Mouse (Mus musculus): ENCODE results near the gene Endou.

Gene Endou

GRCm38 (mm10) chr15:97731111-97731510 is at the start of gene Endou:
Gene Endou, minus strand, starts transcription at chr15:97731339.
- DNase-seq = no peak

DNA sequence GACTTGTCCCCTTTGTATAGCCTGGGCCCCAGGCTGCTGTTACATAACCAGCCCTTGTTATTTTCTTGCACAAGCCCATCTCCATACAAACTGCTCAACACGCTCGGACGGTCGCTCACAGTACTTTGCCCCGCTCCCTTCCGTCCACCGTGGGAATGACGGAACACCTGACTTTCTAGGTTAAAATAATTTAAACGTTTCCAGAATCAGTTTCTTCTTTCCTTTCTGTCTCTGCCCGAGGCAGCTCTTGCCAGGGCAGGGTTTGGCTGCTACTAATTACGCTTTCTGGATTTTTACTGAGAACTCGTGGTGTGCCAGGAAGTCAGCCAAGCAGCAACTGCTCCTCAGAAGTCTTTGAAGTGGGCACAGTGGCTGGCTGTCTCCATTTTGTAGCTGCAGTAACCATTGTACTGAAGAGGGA is 49.5 kb upstream of the Endou start:
- no peak for DNase-seq

GRCm38 (mm10) chr15:97779576-97779975 is 48.4 kb upstream of the Endou start:
- no peak for DNase-seq

DNA sequence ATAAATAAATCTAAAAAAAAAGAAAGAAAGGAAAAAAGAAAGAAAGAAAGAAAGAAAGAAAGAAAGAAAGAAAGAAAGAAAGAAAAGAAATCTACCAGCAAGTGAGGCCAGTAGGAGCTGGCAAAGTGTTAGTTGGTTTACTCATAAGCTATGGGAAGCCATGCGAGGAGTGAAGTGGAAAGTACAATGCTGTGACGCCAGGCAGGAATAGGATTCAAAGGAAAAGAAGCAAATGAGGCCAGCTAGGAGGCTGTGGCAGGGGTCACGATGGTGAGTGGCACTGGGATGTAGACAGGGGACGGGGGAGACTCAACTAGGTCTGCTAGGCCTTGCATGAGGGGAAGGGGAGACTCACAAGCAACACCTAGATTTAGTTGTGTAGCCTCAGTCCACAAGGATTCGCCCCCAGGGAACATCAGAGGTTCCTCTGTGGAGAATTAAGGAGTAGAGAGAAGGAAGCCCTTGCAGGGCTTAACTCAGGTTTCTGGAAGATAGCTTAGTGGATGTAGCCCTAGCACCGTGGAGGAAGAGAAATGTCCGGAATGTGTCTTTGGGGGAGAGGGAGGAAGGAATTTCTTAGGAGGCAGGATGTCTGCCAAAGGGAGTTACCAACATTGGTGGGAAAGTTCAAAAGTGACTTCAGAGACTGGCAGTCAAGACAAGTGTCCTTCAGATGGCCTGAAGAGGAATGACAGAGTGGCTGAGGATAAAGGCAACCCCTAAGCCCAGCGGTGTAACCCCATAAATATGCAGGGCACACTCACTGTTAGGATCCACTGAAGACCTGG is 47.4 kb upstream of the Endou start, which contains the start of gene Slc48a1:
Gene Slc48a1, plus strand, starts transcription at position 210 of the 788 bp plus-strand sequence.
- no peak for DNase-seq

- DNase-seq = no peak
Observed at GRCm38 (mm10) chr15:97776919-97777318, 45.8 kb upstream of the Endou start.

GRCm38 (mm10) chr15:97776514-97776913 is 45.4 kb upstream of the Endou start:
- DNase-seq = no peak

DNA sequence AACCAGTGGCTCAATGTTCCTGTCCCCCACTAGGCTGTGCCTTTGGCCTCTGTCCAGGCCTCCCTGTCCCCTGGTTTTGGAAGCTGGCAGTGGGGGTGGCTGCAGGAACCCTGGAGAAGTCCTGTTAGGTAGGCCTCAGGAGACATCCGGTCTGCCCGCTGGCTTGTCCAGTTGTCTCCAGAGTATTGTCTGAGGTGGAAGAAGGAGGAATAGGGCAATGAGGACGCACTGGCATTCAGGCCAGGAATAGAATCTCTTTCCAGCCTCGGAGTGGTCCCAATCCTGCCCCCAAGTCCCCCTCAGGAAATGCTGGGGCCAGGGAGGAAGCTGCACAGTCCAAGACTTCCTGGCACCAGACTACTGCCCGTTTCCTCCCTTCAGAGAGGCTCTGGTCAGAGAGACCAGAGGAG is 42.8 kb upstream of the Endou start:
- no peak for DNase-seq

GRCm38 (mm10) chr15:97773108-97773507 is 42.0 kb upstream of the Endou start:
- no peak for DNase-seq

GRCm38 (mm10) chr15:97770280-97770679 is 39.1 kb upstream of the Endou start:
- no peak for DNase-seq

DNA sequence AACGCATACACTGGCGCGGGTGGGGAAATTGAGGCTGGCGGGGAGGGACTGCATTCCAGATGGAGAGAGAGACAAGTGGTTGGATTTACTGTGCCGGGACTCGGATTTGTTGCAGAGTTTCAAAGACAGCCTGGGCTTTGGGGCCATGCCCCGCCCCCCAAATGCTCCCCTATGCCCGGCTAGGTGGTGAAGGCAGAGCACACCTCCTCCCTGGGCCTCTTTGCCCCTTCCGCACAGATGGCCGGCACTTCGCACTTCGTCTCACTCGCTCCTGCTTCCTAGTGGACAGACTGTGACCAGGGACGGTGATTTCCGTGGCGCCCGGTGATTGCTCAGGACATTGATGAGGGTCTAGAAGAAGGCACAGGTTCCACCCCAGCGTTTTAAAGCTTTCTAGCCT is 37.1 kb upstream of the Endou start:
- no peak for DNase-seq

DNA sequence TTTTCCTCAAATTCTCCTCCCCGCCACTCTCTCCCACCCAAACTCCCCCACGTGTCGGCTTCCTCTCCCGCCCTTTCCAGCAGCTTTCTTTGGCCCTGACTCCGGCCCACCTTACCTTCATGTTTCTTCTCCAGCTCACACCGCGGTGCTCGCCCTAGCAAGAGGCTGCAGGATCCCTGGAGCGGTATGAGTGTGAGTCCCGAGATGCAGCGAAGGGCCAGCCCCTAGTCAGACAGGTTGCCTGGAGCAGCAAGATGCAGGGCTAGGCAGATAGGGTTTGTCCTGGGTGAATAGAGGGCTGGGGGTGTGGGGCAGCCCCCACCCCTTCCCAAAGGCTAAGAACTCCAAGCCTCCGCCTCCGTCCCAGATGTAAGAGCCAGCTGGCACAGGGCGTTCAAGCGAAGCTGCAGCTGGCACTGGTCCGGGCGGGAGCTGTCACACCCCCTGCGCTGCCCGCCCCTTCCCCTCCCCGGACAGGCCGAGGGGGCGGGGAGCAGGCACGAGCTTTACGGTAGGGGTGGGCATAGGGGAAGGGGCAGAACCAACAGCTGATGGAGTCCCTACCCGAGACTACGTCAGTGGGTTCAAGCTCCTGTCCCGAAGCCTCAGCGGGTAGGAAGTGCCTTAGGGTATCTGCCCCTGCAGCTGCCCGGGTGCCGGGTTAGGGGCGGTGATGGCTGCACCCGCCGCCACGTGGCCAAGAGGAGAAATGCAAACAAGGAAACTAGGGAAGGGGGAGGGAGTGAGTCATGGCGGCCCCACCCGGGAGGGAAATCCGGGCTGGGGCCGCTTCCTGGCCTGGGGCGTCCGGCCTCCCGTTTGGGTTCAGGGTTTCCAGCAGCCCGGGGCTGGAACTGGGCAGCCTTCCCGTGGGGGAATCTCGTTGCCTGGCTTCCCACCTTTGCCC is 36.4 kb upstream of the Endou start, which contains the start of gene Rapgef3:
Gene Rapgef3, minus strand, starts transcription at position 693 of the 907 bp plus-strand sequence.
- DNase-seq = peak; percentile 53

DNA sequence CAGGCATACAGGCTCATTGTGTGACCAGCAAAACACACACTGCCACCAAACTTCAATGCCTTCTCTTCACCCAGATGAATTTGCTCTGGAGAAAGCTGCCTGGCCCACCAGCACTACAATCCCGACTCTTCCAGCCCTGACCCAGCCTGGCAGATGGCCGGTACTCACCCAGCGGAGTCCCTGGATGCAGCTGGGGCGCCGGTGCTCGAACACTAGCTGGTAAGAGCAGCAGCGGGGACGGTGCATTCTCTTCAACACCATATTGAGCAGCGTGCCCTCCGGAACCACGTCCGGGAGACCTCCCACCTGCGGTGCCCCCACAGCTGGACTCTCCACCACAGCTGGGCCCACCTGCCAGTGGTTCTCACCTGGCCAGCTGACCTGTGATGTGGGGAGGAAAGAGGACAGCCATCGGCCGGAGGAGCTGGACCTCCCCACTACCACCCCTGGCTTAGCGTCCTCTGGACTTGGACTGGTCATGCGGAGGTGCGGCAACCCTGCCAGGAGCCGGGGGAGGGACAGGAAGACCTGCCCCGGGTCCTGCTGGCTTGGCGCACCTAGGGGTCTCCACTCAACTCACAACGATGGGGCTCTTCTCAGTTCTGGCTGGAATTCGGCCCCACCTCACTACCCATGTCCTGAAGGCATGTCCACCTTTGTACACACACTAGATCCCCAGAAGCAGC is 35.6 kb upstream of the Endou start:
- DNase-seq = no peak

- no peak for DNase-seq
Observed at GRCm38 (mm10) chr15:97766194-97766593, 35.1 kb upstream of the Endou start.

DNA sequence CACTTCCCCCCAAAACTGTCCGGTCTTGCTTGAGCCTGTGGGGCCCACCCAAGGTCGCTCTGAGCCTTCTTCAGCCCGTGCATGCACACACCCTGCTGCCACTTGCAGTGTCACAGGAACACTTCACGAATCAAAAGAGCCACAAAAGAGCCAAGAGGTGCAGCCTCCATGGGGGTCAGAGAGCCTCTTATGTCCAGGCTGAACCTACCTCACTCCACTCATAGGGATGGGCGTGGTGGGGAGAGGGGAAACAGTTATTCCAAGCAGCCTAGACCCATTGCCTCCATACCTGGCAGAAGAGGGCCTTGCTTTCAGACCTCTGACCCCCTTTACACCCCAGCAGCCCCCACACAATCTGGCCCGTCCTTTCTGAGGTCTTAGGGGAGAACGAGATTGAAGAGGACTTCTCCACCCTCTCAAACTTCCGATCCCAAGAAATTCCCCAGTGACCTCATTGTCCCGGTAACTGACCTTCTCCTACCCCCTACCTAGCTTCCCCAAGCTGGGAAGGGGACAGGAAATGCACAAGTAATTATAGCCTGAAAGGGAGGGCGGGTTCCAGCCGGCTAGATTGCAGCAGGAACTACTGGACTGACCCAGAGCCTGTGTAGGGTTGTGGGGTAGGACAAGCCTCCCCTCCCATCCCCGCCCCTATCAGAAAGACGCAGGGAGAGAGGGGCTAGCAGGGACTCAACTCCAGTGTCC is 34.1 kb upstream of the Endou start:
- DNase-seq = no peak

GRCm38 (mm10) chr15:97764532-97764931 is 33.4 kb upstream of the Endou start:
- no peak for DNase-seq

DNA sequence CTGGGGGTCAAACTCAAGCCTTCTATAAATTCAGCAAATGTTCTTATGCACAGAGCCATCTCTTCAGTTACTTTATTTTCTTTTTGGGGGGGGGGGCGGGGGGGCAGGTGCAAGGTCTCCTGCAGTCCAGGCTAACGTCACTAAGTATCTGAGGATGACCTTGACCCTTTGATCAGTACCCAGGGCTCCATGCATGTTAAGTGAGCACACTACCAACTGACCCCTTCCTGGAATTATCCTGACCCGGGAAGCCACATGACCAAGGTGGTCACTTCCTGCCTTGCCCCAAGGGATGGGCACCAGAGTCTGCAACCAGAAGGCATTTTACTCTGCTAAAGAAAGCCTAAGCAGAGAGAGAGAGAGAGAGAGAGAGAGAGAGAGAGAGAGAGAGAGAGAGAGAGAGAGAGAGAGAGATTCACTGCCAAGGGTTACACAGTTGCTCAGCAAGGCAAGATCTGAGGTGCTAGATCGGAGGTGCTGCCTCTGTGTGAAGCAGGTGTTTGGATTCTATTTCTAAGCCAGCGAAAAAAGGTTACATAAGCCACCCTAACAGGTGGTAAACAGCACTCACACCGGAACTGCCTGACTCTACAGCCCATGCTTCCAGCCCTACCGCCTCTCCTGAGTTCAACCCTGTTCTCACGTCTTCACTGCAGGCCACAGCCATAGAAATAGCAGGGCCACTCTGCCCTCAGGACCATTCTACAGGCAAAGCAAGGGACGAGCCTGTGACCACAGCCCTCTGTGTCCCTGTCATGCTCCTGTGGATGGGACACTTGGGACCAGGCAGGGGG is 32.3 kb upstream of the Endou start:
- DNase-seq = no peak

- DNase-seq = no peak
Observed at GRCm38 (mm10) chr15:97762733-97763132, 31.6 kb upstream of the Endou start.

DNA sequence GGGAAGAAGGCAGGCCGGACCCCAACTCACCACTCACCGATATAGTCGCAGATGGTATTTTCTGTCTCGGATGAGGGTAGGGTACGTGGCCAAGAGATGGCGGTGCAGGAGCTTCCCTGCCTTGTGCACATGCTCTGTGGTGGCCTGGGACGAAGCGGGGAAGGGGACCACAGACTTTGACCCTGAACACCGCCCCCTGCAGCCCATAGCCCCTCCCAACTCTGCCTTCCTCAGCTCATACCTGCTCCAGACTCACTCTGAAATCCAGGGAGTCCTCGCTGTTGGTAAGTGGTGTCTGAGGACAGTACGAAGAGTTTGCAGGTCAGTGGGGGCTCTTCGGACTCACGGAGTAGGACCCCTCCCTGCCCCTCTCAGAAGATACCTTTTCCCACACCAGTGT is 30.3 kb upstream of the Endou start:
- DNase-seq = no peak

DNA sequence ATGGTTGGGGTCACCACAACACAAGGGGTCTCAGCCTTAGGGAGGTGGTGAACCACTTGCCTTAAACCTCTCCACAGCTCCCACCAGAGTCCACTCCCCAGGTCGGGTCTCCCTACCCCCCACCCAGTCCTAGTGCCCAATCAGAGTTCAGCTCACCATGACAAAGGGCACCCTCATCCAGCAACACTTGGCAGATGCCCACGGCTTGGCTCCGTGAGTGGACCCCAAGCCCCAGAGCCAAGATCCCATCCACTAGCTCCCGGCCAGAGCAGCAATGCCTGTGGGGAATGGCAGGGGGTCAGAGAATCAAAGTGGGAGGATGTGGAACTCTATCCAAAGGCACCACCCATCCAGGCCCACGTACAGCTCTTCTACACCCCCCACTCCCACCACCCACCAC is 29.8 kb upstream of the Endou start:
- no peak for DNase-seq

GRCm38 (mm10) chr15:97760006-97760405 is 28.9 kb upstream of the Endou start:
- peak; percentile 77 for DNase-seq

DNA sequence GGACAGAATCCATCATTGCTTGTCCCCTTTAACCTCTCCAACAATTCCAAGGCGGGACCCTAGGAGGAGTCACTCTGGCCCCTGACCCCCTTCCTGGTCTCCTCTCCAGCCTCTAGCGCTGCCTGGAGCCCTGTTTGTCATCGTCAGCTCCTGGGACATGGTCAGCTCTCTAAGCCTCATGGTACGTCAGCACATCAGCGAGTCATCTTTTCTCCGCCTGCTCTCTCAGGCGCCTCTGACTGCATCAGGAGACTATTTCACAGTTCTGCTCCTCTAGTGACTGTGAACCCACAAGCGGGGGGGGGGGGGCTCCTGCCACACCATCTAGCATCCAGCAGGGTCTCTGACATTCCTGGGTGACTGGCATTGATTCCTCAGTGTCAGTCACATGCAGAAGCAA is 24.2 kb upstream of the Endou start:
- no peak for DNase-seq

DNA sequence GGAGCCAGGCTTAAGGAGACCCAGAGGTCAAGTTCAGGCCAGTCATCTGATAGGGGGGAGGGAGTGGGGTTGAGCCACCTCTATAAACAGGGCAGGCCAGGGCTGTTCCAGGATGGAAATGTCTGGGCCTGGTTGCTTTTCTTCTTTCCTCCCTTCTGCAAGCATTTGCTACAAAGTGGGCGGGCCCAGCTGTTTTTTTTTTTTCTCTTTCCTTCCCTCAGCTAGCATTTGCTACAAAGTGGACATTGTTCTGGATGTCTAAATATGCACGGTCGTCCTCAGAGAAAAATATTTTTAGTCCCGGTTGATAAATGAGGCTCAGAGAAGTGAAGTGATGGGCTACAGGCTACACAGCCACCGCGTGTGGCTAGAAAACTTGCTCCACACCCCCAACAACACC is 23.3 kb upstream of the Endou start:
- no peak for DNase-seq

All from cerebellum, adult 9-11 months (tissue).